Mouse (Mus musculus) heart, embryonic 12.5 days (tissue): ENCODE results near the gene Rps8. TPM values are rescaled to one million over a fixed set of nuclear protein-coding genes. Genes with fewer than 3 reads are reported as not detected.
A peak's percentile ranks its signal among the peaks of the same experiment; 100 is the strongest.

Source experiments
- ATAC-seq: fragments of 200-750 bp; cut with Nextera tagmentation; 2 replicates; pipeline ENCODE4 v1.8.0; 2017; ENCODE audit warnings: moderate TSS enrichment, moderate library complexity; ENCODE audit not compliant: insufficient number of reproducible peaks, low FRiP score
- H3K27ac ChIP-seq: fragments of 300-500 bp; sonication (generic); 2 replicates; pipeline ENCODE4 v1.5.1; 2016; ENCODE audit warnings: mild to moderate bottlenecking, moderate library complexity; ENCODE audit not compliant: poor library complexity, severe bottlenecking
- H3K27me3 ChIP-seq: fragments of 300-500 bp; sonication (generic); replicated peaks from 2 replicates; pipeline ENCODE4 v1.6.1; 2016; ENCODE audit warnings: mild to moderate bottlenecking, moderate library complexity
- H3K36me3 ChIP-seq: fragments of 300-500 bp; sonication (generic); 2 replicates; pipeline ENCODE4 v1.6.1; 2016; ENCODE audit warnings: mild to moderate bottlenecking, moderate library complexity
- H3K4me1 ChIP-seq: fragments of 300-500 bp; sonication (generic); replicated peaks from 2 replicates; pipeline ENCODE4 v1.6.1; 2016; ENCODE audit warnings: mild to moderate bottlenecking
- H3K4me2 ChIP-seq: fragments of 300-500 bp; sonication (generic); 2 replicates; pipeline ENCODE4 v1.6.1; 2016; ENCODE audit warnings: mild to moderate bottlenecking, moderate library complexity
- H3K4me3 ChIP-seq: fragments of 300-500 bp; sonication (generic); 2 replicates; pipeline ENCODE4 v1.5.1; 2016; ENCODE audit warnings: mild to moderate bottlenecking
- H3K9ac ChIP-seq: fragments of 300-500 bp; sonication (generic); 2 replicates; pipeline ENCODE4 v1.6.1; 2016; ENCODE audit warnings: mild to moderate bottlenecking, moderate library complexity
- H3K9me3 ChIP-seq: fragments of 300-500 bp; sonication (generic); replicated peaks from 2 replicates; pipeline ENCODE4 v1.6.1; 2016; ENCODE audit warnings: mild to moderate bottlenecking, moderate library complexity
- whole genome bisulfite sequencing: fragments of 180-500 bp; shearing (Covaris S2); methylation state at CpG from one replicate; pipeline ENCODE4 v1.1.7; 2016; 5-methylcytosine and 5-hydroxymethylcytosine counted together
- polyA plus RNA-seq: library from polyadenylated mRNA; unstranded; fragments of >200 nt; fragmentation: Nextera tagmentation; extraction: Ambion mirVana; gene quantifications from 2 replicates; pipeline ENCODE4 v1.2.1, GENCODE M21; 2016

Rps8 gene
- polyA plus RNA-seq, 1 experiment from 2014 or later, result 621 TPM

GRCm38 (mm10) chr4:117133366-117133796 is 22.7 kb downstream of the Rps8 start:
- WGBS, result under 1% methylated on average over 42 of the region's 42 CpGs
- H3K36me3 ChIP-seq, result peaks cover 9% of the 10 kb centered on the region
- no peaks in the 10 kb centered on the region for H3K9me3 ChIP-seq
- H3K4me3 ChIP-seq, result peak overlapping the region; percentile 77
- no peak overlapping the region for H3K27ac ChIP-seq
- H3K27me3 ChIP-seq, result peaks cover 29% of the 10 kb centered on the region
- H3K9ac ChIP-seq, result peak overlapping the region; percentile 80
- peak overlapping the region; percentile 94 for H3K4me2 ChIP-seq
- peak; percentile 36 for ATAC-seq
- peaks cover 15% of the 10 kb centered on the region for H3K4me1 ChIP-seq

GRCm38 (mm10) chr4:117132794-117133143 is 23.3 kb downstream of the Rps8 start:
- H3K4me2 ChIP-seq, result peak overlapping the region; percentile 94
- WGBS, result 18% methylated on average over 11 of the region's 11 CpGs
- H3K9me3 ChIP-seq, result no peaks in the 10 kb centered on the region
- ATAC-seq, result no peak
- H3K27me3 ChIP-seq, result peaks cover 32% of the 10 kb centered on the region
- H3K27ac ChIP-seq, result no peak overlapping the region
- H3K4me3 ChIP-seq, result peak overlapping the region; percentile 77
- H3K4me1 ChIP-seq, result peaks cover 15% of the 10 kb centered on the region
- H3K36me3 ChIP-seq, result peaks cover 13% of the 10 kb centered on the region
- peak overlapping the region; percentile 80 for H3K9ac ChIP-seq

GRCm38 (mm10) chr4:117131890-117132793 is 23.9 kb downstream of the Rps8 start:
- WGBS, result 31% methylated on average over 7 of the region's 7 CpGs
- peaks cover 15% of the 10 kb centered on the region for H3K4me1 ChIP-seq
- peak overlapping the region; percentile 77 for H3K4me3 ChIP-seq
- peaks cover 32% of the 10 kb centered on the region for H3K27me3 ChIP-seq
- no peaks in the 10 kb centered on the region for H3K9me3 ChIP-seq
- peak overlapping the region; percentile 94 for H3K4me2 ChIP-seq
- ATAC-seq, result no peak
- no peak overlapping the region for H3K9ac ChIP-seq
- H3K27ac ChIP-seq, result no peak overlapping the region
- H3K36me3 ChIP-seq, result peaks cover 13% of the 10 kb centered on the region

- Histone ChIP-seq H3K9ac (no peak overlapping the region), H3K9me3 (no peaks in the 10 kb centered on the region), H3K36me3 (peaks cover 13% of the 10 kb centered on the region), H3K4me2 (no peak overlapping the region), H3K4me1 (peaks cover 19% of the 10 kb centered on the region), H3K4me3 (no peak overlapping the region), H3K27ac (no peak overlapping the region), H3K27me3 (peaks cover 32% of the 10 kb centered on the region)
- no peak for ATAC-seq
- 67% methylated on average over 6 of the region's 6 CpGs for WGBS
These were observed 24.8 kb downstream of the Rps8 start for GRCm38 (mm10) chr4:117131198-117131597.

GRCm38 (mm10) chr4:117130790-117131189 is 25.3 kb downstream of the Rps8 start:
- ATAC-seq, result no peak

GRCm38 (mm10) chr4:117127991-117128686 is 27.9 kb downstream of the Rps8 start:
- H3K4me1 ChIP-seq, result peaks cover 31% of the 10 kb centered on the region
- peaks cover 32% of the 10 kb centered on the region for H3K27me3 ChIP-seq
- H3K9me3 ChIP-seq, result no peaks in the 10 kb centered on the region
- no peak overlapping the region for H3K4me3 ChIP-seq
- H3K36me3 ChIP-seq, result peaks cover 13% of the 10 kb centered on the region
- no peak overlapping the region for H3K4me2 ChIP-seq
- no peak for ATAC-seq
- WGBS, result 87% methylated on average over 33 of the region's 33 CpGs
- H3K9ac ChIP-seq, result no peak overlapping the region
- no peak overlapping the region for H3K27ac ChIP-seq

More at GRCm38 (mm10) chr4:117130790-117131189, 25.3 kb downstream of the Rps8 start:
- peaks cover 32% of the 10 kb centered on the region for H3K27me3 ChIP-seq
- H3K36me3 ChIP-seq, result peaks cover 13% of the 10 kb centered on the region
- H3K9ac ChIP-seq, result no peak overlapping the region
- H3K4me1 ChIP-seq, result peaks cover 20% of the 10 kb centered on the region
- H3K4me2 ChIP-seq, result no peak overlapping the region
- H3K9me3 ChIP-seq, result no peaks in the 10 kb centered on the region
- 76% methylated on average over 6 of the region's 6 CpGs for WGBS
- H3K27ac ChIP-seq, result no peak overlapping the region
- no peak overlapping the region for H3K4me3 ChIP-seq

- no peak for ATAC-seq
- Histone ChIP-seq H3K27ac (peak within 1 kb of the TSS; percentile 74), H3K4me2 (no peak within 1 kb of the TSS), H3K4me1 (peaks cover 21% of the 10 kb centered on the region), H3K27me3 (peaks cover 18% of the 10 kb centered on the region), H3K9me3 (no peaks in the 10 kb centered on the region), H3K9ac (peak within 1 kb of the TSS; percentile 16; the same call in 1 of the 2 replicates), H3K4me3 (no peak within 1 kb of the TSS), H3K36me3 (peaks cover 13% of the 10 kb centered on the region)
- WGBS, result 84% methylated on average over 9 of the region's 9 CpGs
These were observed 29.3 kb downstream of the Rps8 start, which contains the start of gene Tctex1d4 for GRCm38 (mm10) chr4:117126675-117127290. Tctex1d4 (plus strand) TSS chr4:117126794.

- no peak overlapping the region for H3K4me2 ChIP-seq
- no peaks in the 10 kb centered on the region for H3K9me3 ChIP-seq
- H3K36me3 ChIP-seq, result peaks cover 13% of the 10 kb centered on the region
- H3K27me3 ChIP-seq, result peaks cover 12% of the 10 kb centered on the region; the same call in 1 of the 2 replicates
- ATAC-seq, result peak; percentile 79
- H3K27ac ChIP-seq, result peak overlapping the region; percentile 74
- WGBS, result 38% methylated on average over 15 of the region's 15 CpGs
- peak overlapping the region; percentile 16; the same call in 1 of the 2 replicates for H3K9ac ChIP-seq
- no peak overlapping the region for H3K4me3 ChIP-seq
- peaks cover 21% of the 10 kb centered on the region for H3K4me1 ChIP-seq
These were observed 30.0 kb downstream of the Rps8 start for GRCm38 (mm10) chr4:117125910-117126674.

GRCm38 (mm10) chr4:117125348-117125909 is 30.6 kb downstream of the Rps8 start, which contains the start of gene Btbd19:
Btbd19 (minus strand) TSS chr4:117125725.
- peak within 1 kb of the TSS; percentile 16; the same call in 1 of the 2 replicates for H3K9ac ChIP-seq
- WGBS, result 41% methylated on average over 8 of the region's 8 CpGs
- peaks cover 13% of the 10 kb centered on the region for H3K36me3 ChIP-seq
- no peak within 1 kb of the TSS for H3K4me3 ChIP-seq
- peak; percentile 24; the same call in 1 of the 2 replicates for ATAC-seq
- peak within 1 kb of the TSS; percentile 74 for H3K27ac ChIP-seq
- no peaks in the 10 kb centered on the region for H3K9me3 ChIP-seq
- H3K4me2 ChIP-seq, result 0 out of 2 replicates have a peak within 1 kb of the TSS, but pooled peaks have one; percentile 4
- peaks cover 21% of the 10 kb centered on the region for H3K4me1 ChIP-seq
- peaks cover 6% of the 10 kb centered on the region; the same call in 1 of the 2 replicates for H3K27me3 ChIP-seq
